Mouse (Mus musculus): ENCODE data around the gene Ccdc40. TPM values are rescaled to one million over a fixed set of nuclear protein-coding genes. Genes with fewer than 3 reads are reported as not detected.
"Not testable (repeated sequence)": the region's sequence is repeated elsewhere in the genome, so short reads cannot be mapped to it uniquely, and the experiment has no call there.

Gene Ccdc40
- polyA plus RNA-seq, 1 experiment = 2.5 TPM

DNA sequence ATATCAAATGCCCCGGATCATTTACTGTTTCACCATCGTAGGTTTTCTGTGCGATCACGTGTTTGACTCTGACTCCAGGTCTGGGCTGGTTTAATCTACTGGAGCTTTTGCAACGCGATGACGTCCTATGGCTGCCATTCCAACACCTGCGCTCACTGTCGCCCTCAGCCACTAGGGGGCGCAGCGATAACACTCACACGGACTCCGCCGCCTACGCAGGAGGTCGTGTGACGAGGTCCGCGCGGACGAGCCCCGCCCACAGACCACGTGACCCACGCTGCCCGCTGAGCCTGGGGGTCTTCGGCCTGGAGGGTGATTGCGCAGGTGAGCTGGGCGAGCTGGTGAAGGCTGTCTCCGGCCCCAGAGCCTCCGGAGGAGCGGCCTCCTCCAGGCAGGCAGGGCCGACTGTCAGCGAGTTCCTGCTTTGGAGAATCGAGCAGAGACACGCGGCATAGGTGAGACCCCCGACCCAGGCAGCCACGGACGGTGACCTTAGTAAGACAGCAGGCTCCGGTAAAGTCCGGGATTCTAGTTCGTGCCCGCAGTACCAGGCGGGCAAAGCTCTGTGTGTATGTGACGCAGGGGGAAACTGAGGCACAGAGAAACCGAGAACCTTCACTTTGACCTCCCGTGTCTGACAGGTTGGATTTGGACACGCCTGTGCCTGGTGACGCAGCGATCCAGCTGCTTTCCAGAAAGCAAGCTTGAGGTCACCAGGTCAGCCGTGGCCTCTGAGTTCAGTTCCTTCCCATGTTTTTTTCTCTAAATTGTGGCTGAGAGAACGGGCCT is 39.6 kb downstream of the Ccdc40 start, which contains the start of gene Gaa:
Gene Gaa (plus strand): TSS at position 120 of the 789 bp plus-strand sequence.
- Histone ChIP-seq H3K27ac (ENCODE audit: control insufficient read depth, insufficient read depth, low read length) (no peak within 1 kb of the TSS), H3K4me1 (replicated peaks; ENCODE audit: control insufficient read depth, insufficient read depth, low read length) (peaks cover 15% of the 10 kb centered on the region), H3K4me3 (ENCODE audit: control insufficient read depth, insufficient read depth, low read length) (peak within 1 kb of the TSS; percentile 80), H3K36me3 (ENCODE audit: control insufficient read depth, insufficient read depth, low read length) (no peaks in the 10 kb centered on the region), H3K27me3 (ENCODE audit: control insufficient read depth, insufficient read depth, low read length) (no peaks in the 10 kb centered on the region)
- TF ChIP-seq POLR2A (IDR thresholded peaks at IDR 0.05; ENCODE audit: control insufficient read depth, extremely low read depth, insufficient read depth, low read length, poor library complexity) = 0 out of 2 replicates have a peak, but pooled peaks have one; percentile 34
- peak; percentile 99 for TF ChIP-seq CTCF (IDR thresholded peaks at IDR 0.05; ENCODE audit: borderline replicate concordance, control insufficient read depth, extremely low read depth, insufficient read depth, low read length, poor library complexity)
- DNase-seq = peak; percentile 97
- WGBS = 2% methylated on average over 52 of the region's 52 CpGs

- no peaks in the 10 kb centered on the region for H3K36me3 ChIP-seq (ENCODE audit: control insufficient read depth, insufficient read depth, low read length)
- H3K27ac ChIP-seq (ENCODE audit: control insufficient read depth, insufficient read depth, low read length) = no peak overlapping the region
- no peaks in the 10 kb centered on the region for H3K27me3 ChIP-seq (ENCODE audit: control insufficient read depth, insufficient read depth, low read length)
- TF ChIP-seq CTCF (IDR thresholded peaks at IDR 0.05; ENCODE audit: borderline replicate concordance, control insufficient read depth, extremely low read depth, insufficient read depth, low read length, poor library complexity) (no peak), POLR2A (IDR thresholded peaks at IDR 0.05; ENCODE audit: control insufficient read depth, extremely low read depth, insufficient read depth, low read length, poor library complexity) (no peak)
- no peak for DNase-seq
- peaks cover 15% of the 10 kb centered on the region for H3K4me1 ChIP-seq (replicated peaks; ENCODE audit: control insufficient read depth, insufficient read depth, low read length)
- 82% methylated on average over 16 of the region's 16 CpGs for WGBS
- no peak overlapping the region for H3K4me3 ChIP-seq (ENCODE audit: control insufficient read depth, insufficient read depth, low read length)
Measured at GRCm38 (mm10) chr11:119268557-119269195, 40.3 kb downstream of the Ccdc40 start.

- H3K27ac ChIP-seq (ENCODE audit: control insufficient read depth, insufficient read depth, low read length); H3K27me3 ChIP-seq (ENCODE audit: control insufficient read depth, insufficient read depth, low read length); H3K4me3 ChIP-seq (ENCODE audit: control insufficient read depth, insufficient read depth, low read length); H3K36me3 ChIP-seq (ENCODE audit: control insufficient read depth, insufficient read depth, low read length); DNase-seq: not testable (repeated sequence)
- H3K4me1 ChIP-seq (replicated peaks; ENCODE audit: control insufficient read depth, insufficient read depth, low read length) = peaks cover 11% of the 10 kb centered on the region
- TF ChIP-seq CTCF (IDR thresholded peaks at IDR 0.05; ENCODE audit: borderline replicate concordance, control insufficient read depth, extremely low read depth, insufficient read depth, low read length, poor library complexity) = peak; percentile 17; the same call in 1 of the 2 replicates
- 74% methylated on average over 3 of the region's 3 CpGs for WGBS
Measured at GRCm38 (mm10) chr11:119272492-119272891, 44.1 kb downstream of the Ccdc40 start.

DNA sequence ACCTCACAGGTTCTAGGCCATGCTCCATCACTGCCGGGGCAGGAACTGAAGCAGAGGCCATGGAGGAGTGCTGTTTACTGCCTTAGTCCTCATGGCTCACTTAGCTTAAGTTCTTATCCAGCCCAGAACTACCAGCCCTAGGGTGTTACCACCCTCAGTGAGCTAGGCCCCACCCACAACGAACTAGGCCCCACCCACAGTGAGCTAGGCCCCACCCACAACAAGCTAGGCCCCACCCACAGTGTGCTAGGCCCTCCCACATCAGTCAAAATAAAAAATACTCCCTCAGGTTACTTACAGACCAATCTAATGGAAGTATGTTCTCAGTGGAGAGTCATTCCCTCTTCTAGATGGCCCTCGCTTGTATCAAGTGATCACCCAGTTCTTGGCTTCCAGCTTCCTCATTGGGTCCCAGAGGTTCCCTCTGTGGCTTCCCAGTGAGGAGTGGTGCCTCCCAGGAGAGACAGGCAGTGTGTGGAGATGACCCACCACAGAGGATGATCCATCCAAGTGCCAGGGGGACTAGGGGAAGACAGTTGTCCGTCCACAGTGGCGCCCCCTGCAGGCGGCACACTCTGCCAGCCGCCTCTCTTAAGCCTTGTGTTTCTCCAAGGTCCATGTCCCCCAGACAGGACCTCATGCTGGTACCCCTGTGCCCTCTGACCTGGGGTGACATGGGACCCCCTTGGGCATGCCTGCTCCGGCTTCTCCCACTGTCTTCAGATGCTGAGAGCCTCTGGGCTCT is 45.0 kb downstream of the Ccdc40 start:
- 96% methylated on average over 8 of the region's 8 CpGs for WGBS
- no peak for DNase-seq
- no peaks in the 10 kb centered on the region for H3K36me3 ChIP-seq (ENCODE audit: control insufficient read depth, insufficient read depth, low read length)

DNA sequence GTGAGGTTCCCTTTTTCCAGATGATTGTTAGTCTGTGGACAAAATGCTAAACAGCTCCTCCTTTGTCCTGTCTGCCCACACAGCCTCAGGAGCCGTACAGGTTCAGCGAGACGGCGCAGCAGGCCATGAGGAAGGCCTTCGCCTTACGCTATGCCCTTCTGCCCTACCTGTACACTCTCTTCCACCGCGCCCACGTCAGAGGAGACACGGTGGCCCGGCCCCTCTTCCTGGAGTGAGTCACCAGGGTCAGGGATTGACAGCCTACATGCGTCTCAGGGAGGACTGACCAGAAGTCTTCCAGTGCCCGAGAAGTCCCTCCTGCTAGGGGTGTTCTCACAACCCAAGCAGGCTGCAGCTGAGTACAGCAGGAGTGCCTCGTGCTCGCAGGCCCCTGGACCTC is 52.7 kb downstream of the Ccdc40 start:
- H3K36me3 ChIP-seq (ENCODE audit: control insufficient read depth, insufficient read depth, low read length) = no peaks in the 10 kb centered on the region
- no peak for DNase-seq
- no peak for TF ChIP-seq POLR2A (IDR thresholded peaks at IDR 0.05; ENCODE audit: control insufficient read depth, extremely low read depth, insufficient read depth, low read length, poor library complexity)
- TF ChIP-seq CTCF (IDR thresholded peaks at IDR 0.05; ENCODE audit: borderline replicate concordance, control insufficient read depth, extremely low read depth, insufficient read depth, low read length, poor library complexity) = no peak
- H3K27ac ChIP-seq (ENCODE audit: control insufficient read depth, insufficient read depth, low read length) = no peak overlapping the region
- 97% methylated on average over 15 of the region's 15 CpGs for WGBS
- H3K27me3 ChIP-seq (ENCODE audit: control insufficient read depth, insufficient read depth, low read length) = no peaks in the 10 kb centered on the region
- no peak overlapping the region for H3K4me3 ChIP-seq (ENCODE audit: control insufficient read depth, insufficient read depth, low read length)
- no peaks in the 10 kb centered on the region for H3K4me1 ChIP-seq (replicated peaks; ENCODE audit: control insufficient read depth, insufficient read depth, low read length)

More for the DNA sequence above, 45.0 kb downstream of the Ccdc40 start:
- Histone ChIP-seq H3K27ac (ENCODE audit: control insufficient read depth, insufficient read depth, low read length) (no peak overlapping the region), H3K27me3 (ENCODE audit: control insufficient read depth, insufficient read depth, low read length) (no peaks in the 10 kb centered on the region), H3K4me1 (replicated peaks; ENCODE audit: control insufficient read depth, insufficient read depth, low read length) (peaks cover 6% of the 10 kb centered on the region), H3K4me3 (ENCODE audit: control insufficient read depth, insufficient read depth, low read length) (no peak overlapping the region)
- TF ChIP-seq POLR2A (IDR thresholded peaks at IDR 0.05; ENCODE audit: control insufficient read depth, extremely low read depth, insufficient read depth, low read length, poor library complexity) (no peak), CTCF (IDR thresholded peaks at IDR 0.05; ENCODE audit: borderline replicate concordance, control insufficient read depth, extremely low read depth, insufficient read depth, low read length, poor library complexity) (peak; percentile 78; the same call in 1 of the 2 replicates)

DNA sequence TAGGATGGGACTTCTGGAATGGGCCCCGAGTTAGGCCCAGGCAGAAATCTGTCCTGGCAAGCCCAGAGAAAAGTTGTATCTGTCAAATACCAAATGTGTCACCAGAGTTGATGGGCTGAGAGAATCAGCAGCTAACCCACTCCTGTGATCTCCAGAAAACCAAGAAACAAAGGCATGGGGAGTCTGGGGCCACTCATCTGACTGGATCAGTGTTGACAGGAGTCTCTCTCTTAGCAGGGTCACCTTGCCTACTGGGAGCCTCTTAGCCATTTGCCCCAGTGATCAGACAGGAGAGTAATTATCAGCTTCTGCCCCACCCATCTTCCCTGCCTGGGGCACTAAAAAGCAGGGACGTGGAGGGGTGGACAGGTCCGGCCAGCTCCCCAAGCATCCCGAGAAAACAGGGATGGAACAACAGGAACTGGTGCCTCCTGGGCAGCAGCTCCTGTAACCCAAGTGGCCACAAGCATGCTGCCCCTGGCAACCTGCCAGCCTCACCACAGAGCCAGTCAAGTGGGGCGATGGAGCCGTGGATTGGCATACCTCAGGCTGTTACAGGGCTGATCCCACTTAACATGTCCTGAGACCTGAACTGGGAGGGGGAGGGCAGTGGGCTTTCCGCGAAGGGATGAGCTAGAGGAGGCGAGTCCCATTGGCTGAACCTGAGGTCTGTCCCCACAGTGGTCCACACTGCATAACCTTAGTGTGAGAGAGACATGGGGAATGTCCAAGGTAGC is 57.6 kb downstream of the Ccdc40 start:
- Histone ChIP-seq H3K27ac (ENCODE audit: control insufficient read depth, insufficient read depth, low read length) (no peak overlapping the region), H3K27me3 (ENCODE audit: control insufficient read depth, insufficient read depth, low read length) (no peaks in the 10 kb centered on the region), H3K4me1 (replicated peaks; ENCODE audit: control insufficient read depth, insufficient read depth, low read length) (no peaks in the 10 kb centered on the region), H3K4me3 (ENCODE audit: control insufficient read depth, insufficient read depth, low read length) (no peak overlapping the region), H3K36me3 (ENCODE audit: control insufficient read depth, insufficient read depth, low read length) (peaks cover 34% of the 10 kb centered on the region)
- 75% methylated on average over 9 of the region's 9 CpGs for WGBS
- TF ChIP-seq POLR2A (IDR thresholded peaks at IDR 0.05; ENCODE audit: control insufficient read depth, extremely low read depth, insufficient read depth, low read length, poor library complexity) (no peak), CTCF (IDR thresholded peaks at IDR 0.05; ENCODE audit: borderline replicate concordance, control insufficient read depth, extremely low read depth, insufficient read depth, low read length, poor library complexity) (no peak)
- DNase-seq = no peak
